Mouse (Mus musculus) cortical plate, adult 2 months (tissue): ENCODE results near the gene Auts2.

Experiments
- CTCF ChIP-seq: fragments of 200-500 bp; IDR thresholded peaks from 2 replicates; pipeline ENCODE4 v1.5.1; 2011; ENCODE audit warnings: mild to moderate bottlenecking, control low read depth, low read length; ENCODE audit not compliant: insufficient read depth; ENCODE audit errors: extremely low read depth
- POLR2A ChIP-seq: fragments of 200-500 bp; IDR thresholded peaks from 2 replicates; pipeline ENCODE4 v1.6.1; 2011; ENCODE audit warnings: mild to moderate bottlenecking, low read length, control low read depth; ENCODE audit not compliant: insufficient read depth; ENCODE audit errors: extremely low read depth

GRCm38 (mm10) chr5:132410338-132410852 is 132.7 kb downstream of the Auts2 start:
- TF ChIP-seq POLR2A = no peak
- no peak for TF ChIP-seq CTCF
